Mouse (Mus musculus) myocyte (in vitro differentiated cells): ENCODE results near the gene Spdl1.

ENCODE experiments used
- E2F4 ChIP-seq: IDR thresholded peaks from one replicate; pipeline ENCODE4 v1.6.1; 2011; ENCODE audit warnings: mild to moderate bottlenecking, control low read depth, moderate library complexity; ENCODE audit not compliant: insufficient read depth
- MAX ChIP-seq: IDR thresholded peaks from one replicate; pipeline ENCODE4 v1.6.1; 2011; ENCODE audit warnings: low read depth, mild to moderate bottlenecking, control low read depth
- POLR2A ChIP-seq: IDR thresholded peaks from one replicate; pipeline ENCODE4 v1.6.1; 2011; ENCODE audit warnings: low read depth, mild to moderate bottlenecking, control low read depth, moderate library complexity; ENCODE audit not compliant: insufficient read length
- POLR2AphosphoS2 ChIP-seq: IDR thresholded peaks from one replicate; pipeline ENCODE4 v1.6.1; 2011; ENCODE audit warnings: low read depth, control low read depth; ENCODE audit not compliant: insufficient read length
- REST ChIP-seq: IDR thresholded peaks from one replicate; pipeline ENCODE4 v1.6.1; 2011; ENCODE audit warnings: mild to moderate bottlenecking, control low read depth, moderate library complexity; ENCODE audit not compliant: insufficient read depth, insufficient read length

- TF ChIP-seq POLR2A: no peak
- no peak for TF ChIP-seq E2F4
- TF ChIP-seq POLR2AphosphoS2: no peak
- TF ChIP-seq REST: no peak
- no peak for TF ChIP-seq MAX
These were observed 60.0 kb downstream of the Spdl1 start for GRCm38 (mm10) chr11:34773304-34773895.
